In the genomic region with DNA sequence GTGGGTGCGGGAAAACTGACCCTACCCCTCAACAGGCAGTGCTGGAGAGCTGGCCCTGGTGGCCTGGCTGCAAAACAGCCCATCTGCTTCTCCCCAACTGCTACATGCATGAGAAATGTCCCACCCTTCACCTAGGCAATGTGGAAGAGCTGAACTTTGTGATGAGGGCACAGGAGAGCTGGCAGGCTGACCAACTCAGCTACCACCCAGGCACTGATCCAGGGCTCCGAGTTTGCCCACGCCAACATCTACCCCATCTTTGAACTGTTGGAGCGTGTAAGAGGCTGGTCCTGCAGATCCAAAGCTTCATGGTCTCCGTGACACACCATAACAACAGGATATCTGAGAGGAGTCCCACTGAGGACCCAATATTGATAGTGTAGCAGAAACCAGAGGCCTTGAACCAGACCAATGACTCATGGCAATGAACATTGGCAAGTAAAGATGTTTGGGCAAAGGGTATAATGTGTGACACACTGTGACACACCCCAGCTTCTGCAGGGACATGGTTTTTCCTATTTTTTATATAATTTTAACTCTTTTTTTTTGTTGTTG, we compare ENCODE assay signal across 25 mouse cellular contexts. TPM values are rescaled to one million over a fixed set of nuclear protein-coding genes. Genes with fewer than 3 reads are reported as not detected.
A peak's percentile ranks its signal among the peaks of the same experiment; 100 is the strongest.
DNase-seq lines count a peak whose midpoint lies in the region; ATAC-seq and TF ChIP-seq lines count a peak whose summit lies in the region.
"Had no signal": no experiment of that assay in that cellular context is flagged by ENCODE, and none has a peak within 500 bp of the region (broad histone marks: within the 10 kb centered on the region; RNA-seq: fewer than 3 reads in every experiment).

No protein-coding gene starts in this region.

- no peak overlapping the region for H3K4me3 ChIP-seq in kidney, embryonic 15.5 days (replicated peaks)
- H3K4me3 ChIP-seq in intestine, postnatal 0 days (ENCODE audit: low read depth, low read length): no peak overlapping the region
- H3K4me3 ChIP-seq: forebrain, embryonic 10.5 days; heart, embryonic 13.5 days; midbrain, embryonic 10.5 days; myocyte; neural tube, embryonic 13.5 days; stomach, embryonic 15.5 days had no signal

- no peak for ATAC-seq in kidney, embryonic 15.5 days (replicated peaks; ENCODE audit: low FRiP score)
- ATAC-seq in intestine, postnatal 0 days: 0 out of 2 replicates have a peak, but pooled peaks have one; percentile 15
- ATAC-seq: forebrain, embryonic 16.5 days; midbrain, embryonic 16.5 days; Patski had no signal

- H3K4me1 ChIP-seq in kidney, embryonic 15.5 days: no peaks in the 10 kb centered on the region
- H3K4me1 ChIP-seq in intestine, postnatal 0 days (replicated peaks; ENCODE audit: control insufficient read depth, insufficient read depth, low read length): no peaks in the 10 kb centered on the region; the same call in 1 of the 2 replicates
- H3K4me1 ChIP-seq: forebrain, embryonic 10.5 days; midbrain, embryonic 10.5 days; neural tube, embryonic 13.5 days; stomach, embryonic 15.5 days had no signal

- no peaks in the 10 kb centered on the region for H3K27me3 ChIP-seq in kidney, embryonic 15.5 days
- H3K27me3 ChIP-seq in intestine, postnatal 0 days (replicated peaks; ENCODE audit: control insufficient read depth, insufficient read depth, low read length): no peaks in the 10 kb centered on the region
- H3K27me3 ChIP-seq: heart, embryonic 13.5 days; neural tube, embryonic 13.5 days; Patski; stomach, embryonic 15.5 days had no signal

- no peaks in the 10 kb centered on the region for H3K9me3 ChIP-seq in kidney, embryonic 15.5 days (replicated peaks)
- no peaks in the 10 kb centered on the region for H3K9me3 ChIP-seq in intestine, postnatal 0 days (ENCODE audit: control insufficient read depth)
- H3K9me3 ChIP-seq: forebrain, embryonic 10.5 days; heart, embryonic 13.5 days; midbrain, embryonic 10.5 days; neural tube, embryonic 13.5 days; stomach, embryonic 15.5 days had no signal

- WGBS in kidney, embryonic 15.5 days: 91% methylated on average over 5 of the region's 5 CpGs
- 91% methylated on average over 5 of the region's 5 CpGs for WGBS in intestine, postnatal 0 days

- DNase-seq in cerebellum, postnatal 14 days: peak; percentile 59 to 62
- no peak for DNase-seq in cerebellum, adult 11 months
- DNase-seq in kidney, adult 8-10 months: peak; percentile 83 to 89
- peak; percentile 85 to 88 for DNase-seq in kidney, postnatal 25 days
- DNase-seq in right cerebral cortex, postnatal 10 days (ENCODE audit: low spot score in 2 of 2): no peak
- DNase-seq: adrenal gland, postnatal 10 days; cerebellum, adult 9-11 months; gastrocnemius, postnatal 14 days; heart, adult 18-20 months; heart, postnatal 14 days; lung, adult 18-20 months; lung, postnatal 10 days; right cerebral cortex, adult 18-20 months had no signal

- no peak overlapping the region for H3K9ac ChIP-seq in kidney, embryonic 15.5 days
- H3K9ac ChIP-seq in intestine, postnatal 0 days (ENCODE audit: low read depth, low read length): no peak overlapping the region
- H3K9ac ChIP-seq: heart, embryonic 13.5 days; neural tube, embryonic 13.5 days; stomach, embryonic 15.5 days had no signal

- no peak for TF ChIP-seq CTCF in intestine, postnatal 0 days (IDR thresholded peaks at IDR 0.05; ENCODE audit: low read depth)

- no peak overlapping the region for H3K4me2 ChIP-seq in kidney, embryonic 15.5 days
- H3K4me2 ChIP-seq in intestine, postnatal 0 days (replicated peaks; ENCODE audit: low read depth): no peak overlapping the region
- H3K4me2 ChIP-seq: heart, embryonic 13.5 days; liver, embryonic 11.5 days; neural tube, embryonic 13.5 days; stomach, embryonic 15.5 days had no signal

- H3K36me3 ChIP-seq in kidney, embryonic 15.5 days: no peaks in the 10 kb centered on the region
- H3K36me3 ChIP-seq in intestine, postnatal 0 days (ENCODE audit: control insufficient read depth, insufficient read depth): no peaks in the 10 kb centered on the region
- H3K36me3 ChIP-seq: forebrain, embryonic 10.5 days; heart, embryonic 13.5 days; midbrain, embryonic 10.5 days; neural tube, embryonic 13.5 days; stomach, embryonic 15.5 days had no signal

- no peak overlapping the region for H3K27ac ChIP-seq in kidney, embryonic 15.5 days
- no peak overlapping the region for H3K27ac ChIP-seq in intestine, postnatal 0 days (ENCODE audit: low read depth, low read length)
- H3K27ac ChIP-seq: forebrain, embryonic 10.5 days; heart, embryonic 13.5 days; midbrain, embryonic 10.5 days; neural tube, embryonic 13.5 days; stomach, embryonic 15.5 days had no signal

RNA-seq across cellular contexts. Expression of gene Slc16a10, which starts 19.7 kb away (rescaled TPM):
- 12.5 and 12.7 TPM in 2 replicates for polyA plus RNA-seq in kidney, embryonic 15.5 days (2015; fragmentation: Nextera tagmentation; extraction: Ambion mirVana)
- polyA plus RNA-seq in intestine, postnatal 0 days (2015; fragmentation: Nextera tagmentation; extraction: Ambion mirVana): 57.5 and 59.5 TPM in 2 replicates

Comparison
In these comparisons a context has a peak if more than half of its experiments do, and no peak if none do; other contexts are left out.
1. DNase-seq: peak in cerebellum, postnatal 14 days (2 of 2), kidney, adult 8-10 months (2 of 2) and kidney, postnatal 25 days (2 of 2); none in cerebellum, adult 11 months (single experiment) and right cerebral cortex, postnatal 10 days (0 of 2).